ENCODE assay signal across 22 mouse cellular contexts in genomic region chrX:142980855-142981529, GRCm38 (mm10). TPM values are rescaled to one million over a fixed set of nuclear protein-coding genes. Genes with fewer than 3 reads are reported as not detected.
DNase-seq lines count a peak whose midpoint lies in the region; ATAC-seq and TF ChIP-seq lines count a peak whose summit lies in the region.
"Had no signal": no experiment of that assay in that cellular context is flagged by ENCODE, and none has a peak within 500 bp of the region (broad histone marks: within the 10 kb centered on the region; RNA-seq: fewer than 3 reads in every experiment).

No protein-coding gene starts in this region.

- H3K4me3 ChIP-seq in erythroblast, embryonic 14.5 days (replicated peaks): peak overlapping the region; percentile 50
- no peak overlapping the region for H3K4me3 ChIP-seq in bone marrow, adult 2 months (replicated peaks; ENCODE audit: control insufficient read depth, low read depth, low read length)
- no peak overlapping the region for H3K4me3 ChIP-seq in liver, embryonic 15.5 days (replicated peaks)
- H3K4me3 ChIP-seq: embryonic facial prominence, embryonic 12.5 days; embryonic facial prominence, embryonic 15.5 days; gastrocnemius, adult 2 months; hindbrain, embryonic 12.5 days; hindbrain, embryonic 15.5 days had no signal

- H3K9ac ChIP-seq in liver, embryonic 15.5 days: no peak overlapping the region
- H3K9ac ChIP-seq: embryonic facial prominence, embryonic 12.5 days; embryonic facial prominence, embryonic 15.5 days; forebrain, postnatal 0 days; hindbrain, embryonic 12.5 days; hindbrain, embryonic 15.5 days had no signal

- peak overlapping the region; percentile 41; the same call in 1 of the 2 replicates for H3K27ac ChIP-seq in bone marrow, adult 2 months (ENCODE audit: control insufficient read depth, insufficient read depth, low read depth, low read length, poor library complexity)
- peak overlapping the region; percentile 91 for H3K27ac ChIP-seq in liver, embryonic 15.5 days (replicated peaks)
- H3K27ac ChIP-seq: embryonic facial prominence, embryonic 12.5 days; embryonic facial prominence, embryonic 15.5 days; gastrocnemius, adult 2 months; hindbrain, embryonic 12.5 days; hindbrain, embryonic 15.5 days had no signal

- no peak for TF ChIP-seq POLR2A in bone marrow, adult 2 months (IDR thresholded peaks at IDR 0.05; ENCODE audit: borderline replicate concordance, control insufficient read depth, low read depth, low read length)

- no peaks in the 10 kb centered on the region for H3K27me3 ChIP-seq in erythroblast, embryonic 14.5 days (ENCODE audit: control insufficient read depth)
- H3K27me3 ChIP-seq in liver, embryonic 15.5 days: no peaks in the 10 kb centered on the region
- H3K27me3 ChIP-seq: hindbrain, embryonic 15.5 days had no signal

- no peak for DNase-seq in layer of hippocampus, postnatal 25 days (ENCODE audit: extremely low spot score in 1 of 2, low spot score in 1 of 2)
- no peak for DNase-seq in lung, adult 18-20 months
- DNase-seq: adrenal gland, adult 8-10 months; adrenal gland, postnatal 25 days; cerebellum, adult 18-20 months; cerebellum, adult 9-10 months; cerebellum, postnatal 14 days; forebrain, postnatal 0 days; gastrocnemius, adult 2 months; gastrocnemius, postnatal 14 days; heart, adult 11 months had no signal

- 68% methylated on average over 2 of the region's 2 CpGs for WGBS in bone marrow, adult 2 months
- WGBS in liver, embryonic 15.5 days (ENCODE audit: insufficient replicate concordance): 21% methylated on average over 2 of the region's 2 CpGs

- no peak for ATAC-seq in erythroblast, adult 5-6 weeks (replicated peaks; ENCODE audit: low FRiP score, poor library complexity, severe bottlenecking)
- peak; percentile 59 for ATAC-seq in liver, embryonic 15.5 days (ENCODE audit: insufficient read depth)
- ATAC-seq: activated CD4-positive, CD25-positive, alpha-beta regulatory T cell, adult 4 months; forebrain, embryonic 14.5 days; forebrain, postnatal 0 days had no signal

- H3K9me3 ChIP-seq in erythroblast, embryonic 14.5 days (ENCODE audit: control insufficient read depth, low read length): no peaks in the 10 kb centered on the region
- no peaks in the 10 kb centered on the region for H3K9me3 ChIP-seq in liver, embryonic 15.5 days (replicated peaks)
- H3K9me3 ChIP-seq: embryonic facial prominence, embryonic 12.5 days; embryonic facial prominence, embryonic 15.5 days; hindbrain, embryonic 12.5 days; hindbrain, embryonic 15.5 days had no signal

- H3K4me1 ChIP-seq in erythroblast, embryonic 14.5 days (ENCODE audit: control insufficient read depth): peaks cover 54% of the 10 kb centered on the region
- no peaks in the 10 kb centered on the region; the same call in none of the 2 replicates for H3K4me1 ChIP-seq in bone marrow, adult 2 months (ENCODE audit: control insufficient read depth, insufficient read depth, low read length)
- peaks cover 27% of the 10 kb centered on the region for H3K4me1 ChIP-seq in liver, embryonic 15.5 days (replicated peaks)
- H3K4me1 ChIP-seq: embryonic facial prominence, embryonic 12.5 days; embryonic facial prominence, embryonic 15.5 days; hindbrain, embryonic 12.5 days; hindbrain, embryonic 15.5 days had no signal

- H3K36me3 ChIP-seq in erythroblast, embryonic 14.5 days (ENCODE audit: control insufficient read depth): no peaks in the 10 kb centered on the region
- no peaks in the 10 kb centered on the region for H3K36me3 ChIP-seq in liver, embryonic 15.5 days (replicated peaks)
- H3K36me3 ChIP-seq: embryonic facial prominence, embryonic 12.5 days; embryonic facial prominence, embryonic 15.5 days; hindbrain, embryonic 12.5 days; hindbrain, embryonic 15.5 days had no signal

- peak overlapping the region; percentile 61 for H3K4me2 ChIP-seq in liver, embryonic 15.5 days
- H3K4me2 ChIP-seq: embryonic facial prominence, embryonic 12.5 days; embryonic facial prominence, embryonic 15.5 days; heart, embryonic 11.5 days; hindbrain, embryonic 12.5 days; hindbrain, embryonic 15.5 days had no signal

- no peak for TF ChIP-seq CTCF in bone marrow, adult 2 months (IDR thresholded peaks at IDR 0.05; ENCODE audit: control insufficient read depth, insufficient read depth, low read length)

RNA-seq across cellular contexts. Expression of gene Ammecr1, which starts 14.5 kb away (rescaled TPM):
- 0.72 and 0.84 TPM in 2 replicates for polyA plus RNA-seq in erythroblast, embryonic 14.5 days (2012)
- total RNA-seq in erythroblast, adult 5-6 weeks (2015; ENCODE audit: low replicate concordance): 38.5 and 46.1 TPM in 2 replicates
- total RNA-seq in erythroblast, adult 5-6 weeks (2017; ENCODE audit: low replicate concordance): 34.6 and 43.8 TPM in 2 replicates
- 6.6 and 12.6 TPM in 2 replicates for polyA plus RNA-seq in bone marrow, adult 2 months (2011; ENCODE audit: insufficient read depth, insufficient read length, low replicate concordance, missing spikeins)
- polyA plus RNA-seq in liver, embryonic 15.5 days (2015; fragmentation: Nextera tagmentation; extraction: Ambion mirVana): 9.4 and 10.9 TPM in 2 replicates
- 1 to 10 TPM; 1.7 to 2.0 TPM for total RNA-seq in layer of hippocampus, postnatal 25 days (2021)
